Mouse (Mus musculus): ENCODE measurements at regions not wholly inside any gene's neighbourhood (a gene's known extent, or its start where the extent isn't known, plus 50 kb on each side); places are given as distances from the start of the nearest gene placed in this dataset.

- DNase-seq (ENCODE audit: low read depth, low spot score), result no peak
Observed at GRCm38 (mm10) chr2:46678366-46678765, 1561.2 kb upstream of the Zeb2 start.

GRCm38 (mm10) chr2:46669517-46670291 is 1552.5 kb upstream of the Zeb2 start:
- DNase-seq (ENCODE audit: low read depth, low spot score), result no peak

- no peak for DNase-seq (ENCODE audit: low read depth, low spot score)
Observed at GRCm38 (mm10) chr2:46666990-46667337, 1549.8 kb upstream of the Zeb2 start.

- no peak for DNase-seq (ENCODE audit: low read depth, low spot score)
Observed at GRCm38 (mm10) chr2:46666084-46666989, 1549.1 kb upstream of the Zeb2 start.

GRCm38 (mm10) chr2:46661876-46662275 is 1544.7 kb upstream of the Zeb2 start:
- DNase-seq (ENCODE audit: low read depth, low spot score), result no peak

- DNase-seq (ENCODE audit: low read depth, low spot score), result no peak
Observed at GRCm38 (mm10) chr2:46660577-46660976, 1543.4 kb upstream of the Zeb2 start.

GRCm38 (mm10) chr2:46655289-46655688 is 1538.1 kb upstream of the Zeb2 start:
- no peak for DNase-seq (ENCODE audit: low read depth, low spot score)

- no peak for DNase-seq (ENCODE audit: low read depth, low spot score)
Observed at GRCm38 (mm10) chr2:46652616-46653015, 1535.4 kb upstream of the Zeb2 start.

- no peak for DNase-seq (ENCODE audit: low read depth, low spot score)
Observed at GRCm38 (mm10) chr2:46646366-46646765, 1529.2 kb upstream of the Zeb2 start.

GRCm38 (mm10) chr2:46609217-46609616 is 1492.0 kb upstream of the Zeb2 start:
- DNase-seq (ENCODE audit: low read depth, low spot score), result peak; percentile 15

GRCm38 (mm10) chr2:46581773-46582172 is 1464.6 kb upstream of the Zeb2 start:
- DNase-seq (ENCODE audit: low read depth, low spot score), result no peak

GRCm38 (mm10) chr2:46570416-46570815 is 1453.2 kb upstream of the Zeb2 start:
- no peak for DNase-seq (ENCODE audit: low read depth, low spot score)

GRCm38 (mm10) chr2:46533395-46533794 is 1416.2 kb upstream of the Zeb2 start:
- no peak for DNase-seq (ENCODE audit: low read depth, low spot score)

GRCm38 (mm10) chr2:46530686-46531085 is 1413.5 kb upstream of the Zeb2 start:
- no peak for DNase-seq (ENCODE audit: low read depth, low spot score)

GRCm38 (mm10) chr2:46525223-46525622 is 1408.0 kb upstream of the Zeb2 start:
- no peak for DNase-seq (ENCODE audit: low read depth, low spot score)

- DNase-seq (ENCODE audit: low read depth, low spot score), result peak; percentile 31
Observed at GRCm38 (mm10) chr2:46524625-46525024, 1407.4 kb upstream of the Zeb2 start.

GRCm38 (mm10) chr2:46521147-46521965 is 1404.2 kb upstream of the Zeb2 start:
- no peak for DNase-seq (ENCODE audit: low read depth, low spot score)

- DNase-seq (ENCODE audit: low read depth, low spot score), result no peak
Observed at GRCm38 (mm10) chr2:46512237-46513028, 1395.2 kb upstream of the Zeb2 start.

- no peak for DNase-seq (ENCODE audit: low read depth, low spot score)
Observed at GRCm38 (mm10) chr2:46506951-46507350, 1389.8 kb upstream of the Zeb2 start.

- no peak for DNase-seq (ENCODE audit: low read depth, low spot score)
Observed at GRCm38 (mm10) chr2:46503074-46503473, 1385.9 kb upstream of the Zeb2 start.

GRCm38 (mm10) chr2:46492299-46492698 is 1375.1 kb upstream of the Zeb2 start:
- no peak for DNase-seq (ENCODE audit: low read depth, low spot score)
